Mouse (Mus musculus): ENCODE results near the gene Igsf6. TPM values are rescaled to one million over a fixed set of nuclear protein-coding genes. Genes with fewer than 3 reads are reported as not detected.

Gene Igsf6
- 1.3 and 2.1 TPM in 2 replicates for polyA plus RNA-seq (2015; fragmentation: Nextera tagmentation; extraction: Ambion mirVana)

GRCm38 (mm10) chr7:121074281-121074680, at the start of gene Igsf6:
TSS of gene Igsf6 (minus strand) at chr7:121074572.
- H3K9ac ChIP-seq (replicated peaks; ENCODE audit: low read length) = peak within 1 kb of the TSS; percentile 22; the same call in 1 of the 2 replicates
- H3K36me3 ChIP-seq (ENCODE audit: insufficient read depth, low read length) = peaks cover 32% of the 10 kb centered on the region
- no peak for ATAC-seq (ENCODE audit: low FRiP score, low TSS enrichment)
- H3K4me1 ChIP-seq (ENCODE audit: insufficient read depth, low read length) = peaks cover 12% of the 10 kb centered on the region
- no peaks in the 10 kb centered on the region for H3K27me3 ChIP-seq (ENCODE audit: insufficient read depth, low read length)
- H3K27ac ChIP-seq (ENCODE audit: low read length) = peak within 1 kb of the TSS; percentile 67
- no peaks in the 10 kb centered on the region for H3K9me3 ChIP-seq (ENCODE audit: low read length)
- no peak within 1 kb of the TSS for H3K4me2 ChIP-seq (replicated peaks; ENCODE audit: low read depth, low read length)
- WGBS = 26% methylated on average over 11 of the region's 11 CpGs
- H3K4me3 ChIP-seq (ENCODE audit: low read length) = no peak within 1 kb of the TSS

- 12% methylated on average over 10 of the region's 10 CpGs for WGBS
These were observed 45.9 kb upstream of the Igsf6 start for GRCm38 (mm10) chr7:121120143-121120818.

GRCm38 (mm10) chr7:121111762-121112161, 37.4 kb upstream of the Igsf6 start:
- Histone ChIP-seq H3K4me1 (ENCODE audit: insufficient read depth, low read length) (no peaks in the 10 kb centered on the region), H3K9ac (replicated peaks; ENCODE audit: low read length) (no peak overlapping the region), H3K4me2 (replicated peaks; ENCODE audit: low read depth, low read length) (no peak overlapping the region), H3K27me3 (ENCODE audit: insufficient read depth, low read length) (no peaks in the 10 kb centered on the region), H3K36me3 (ENCODE audit: insufficient read depth, low read length) (no peaks in the 10 kb centered on the region), H3K27ac (ENCODE audit: low read length) (no peak overlapping the region), H3K4me3 (ENCODE audit: low read length) (no peak overlapping the region), H3K9me3 (ENCODE audit: low read length) (no peaks in the 10 kb centered on the region)
- 36% methylated on average over 3 of the region's 3 CpGs for WGBS
- ATAC-seq (ENCODE audit: low FRiP score, low TSS enrichment) = no peak

More at GRCm38 (mm10) chr7:121120143-121120818, 45.9 kb upstream of the Igsf6 start:
- H3K4me3 ChIP-seq (ENCODE audit: low read length) = no peak overlapping the region
- no peak overlapping the region for H3K4me2 ChIP-seq (replicated peaks; ENCODE audit: low read depth, low read length)
- H3K27ac ChIP-seq (ENCODE audit: low read length) = no peak overlapping the region
- H3K9me3 ChIP-seq (ENCODE audit: low read length) = no peaks in the 10 kb centered on the region
- no peaks in the 10 kb centered on the region for H3K27me3 ChIP-seq (ENCODE audit: insufficient read depth, low read length)
- H3K4me1 ChIP-seq (ENCODE audit: insufficient read depth, low read length) = no peaks in the 10 kb centered on the region
- H3K36me3 ChIP-seq (ENCODE audit: insufficient read depth, low read length) = no peaks in the 10 kb centered on the region
- no peak overlapping the region for H3K9ac ChIP-seq (replicated peaks; ENCODE audit: low read length)
- ATAC-seq (ENCODE audit: low FRiP score, low TSS enrichment) = peak; percentile 75

- Histone ChIP-seq H3K36me3 (ENCODE audit: insufficient read depth, low read length) (no peaks in the 10 kb centered on the region), H3K9ac (replicated peaks; ENCODE audit: low read length) (no peak overlapping the region), H3K27ac (ENCODE audit: low read length) (no peak overlapping the region), H3K4me2 (replicated peaks; ENCODE audit: low read depth, low read length) (no peak overlapping the region), H3K9me3 (ENCODE audit: low read length) (no peaks in the 10 kb centered on the region), H3K4me1 (ENCODE audit: insufficient read depth, low read length) (no peaks in the 10 kb centered on the region), H3K4me3 (ENCODE audit: low read length) (no peak overlapping the region), H3K27me3 (ENCODE audit: insufficient read depth, low read length) (no peaks in the 10 kb centered on the region)
- ATAC-seq (ENCODE audit: low FRiP score, low TSS enrichment) = no peak
- WGBS = 10% methylated on average over 3 of the region's 3 CpGs
These were observed 36.9 kb upstream of the Igsf6 start for GRCm38 (mm10) chr7:121111321-121111720.

GRCm38 (mm10) chr7:121107851-121108250, 33.5 kb upstream of the Igsf6 start:
- no peaks in the 10 kb centered on the region for H3K9me3 ChIP-seq (ENCODE audit: low read length)
- ATAC-seq (ENCODE audit: low FRiP score, low TSS enrichment) = no peak
- no peaks in the 10 kb centered on the region for H3K4me1 ChIP-seq (ENCODE audit: insufficient read depth, low read length)
- no peak overlapping the region for H3K4me2 ChIP-seq (replicated peaks; ENCODE audit: low read depth, low read length)
- no peak overlapping the region for H3K27ac ChIP-seq (ENCODE audit: low read length)
- H3K36me3 ChIP-seq (ENCODE audit: insufficient read depth, low read length) = no peaks in the 10 kb centered on the region
- H3K4me3 ChIP-seq (ENCODE audit: low read length) = no peak overlapping the region
- no peak overlapping the region for H3K9ac ChIP-seq (replicated peaks; ENCODE audit: low read length)
- no peaks in the 10 kb centered on the region for H3K27me3 ChIP-seq (ENCODE audit: insufficient read depth, low read length)
- WGBS = 44% methylated on average over 3 of the region's 3 CpGs

- no peaks in the 10 kb centered on the region for H3K36me3 ChIP-seq (ENCODE audit: insufficient read depth, low read length)
- no peaks in the 10 kb centered on the region for H3K27me3 ChIP-seq (ENCODE audit: insufficient read depth, low read length)
- H3K9me3 ChIP-seq (ENCODE audit: low read length) = no peaks in the 10 kb centered on the region
- no peak overlapping the region for H3K27ac ChIP-seq (ENCODE audit: low read length)
- no peak for ATAC-seq (ENCODE audit: low FRiP score, low TSS enrichment)
- no peak overlapping the region for H3K4me3 ChIP-seq (ENCODE audit: low read length)
- H3K4me2 ChIP-seq (replicated peaks; ENCODE audit: low read depth, low read length) = no peak overlapping the region
- 75% methylated on average over 10 of the region's 10 CpGs for WGBS
- no peak overlapping the region for H3K9ac ChIP-seq (replicated peaks; ENCODE audit: low read length)
- no peaks in the 10 kb centered on the region for H3K4me1 ChIP-seq (ENCODE audit: insufficient read depth, low read length)
These were observed 24.4 kb upstream of the Igsf6 start for GRCm38 (mm10) chr7:121098614-121099389.

GRCm38 (mm10) chr7:121093026-121093425, 18.7 kb upstream of the Igsf6 start:
- no peak overlapping the region for H3K9ac ChIP-seq (replicated peaks; ENCODE audit: low read length)
- no peaks in the 10 kb centered on the region for H3K9me3 ChIP-seq (ENCODE audit: low read length)
- H3K36me3 ChIP-seq (ENCODE audit: insufficient read depth, low read length) = no peaks in the 10 kb centered on the region
- no peak overlapping the region for H3K4me3 ChIP-seq (ENCODE audit: low read length)
- no peaks in the 10 kb centered on the region for H3K4me1 ChIP-seq (ENCODE audit: insufficient read depth, low read length)
- H3K4me2 ChIP-seq (replicated peaks; ENCODE audit: low read depth, low read length) = no peak overlapping the region
- no peaks in the 10 kb centered on the region for H3K27me3 ChIP-seq (ENCODE audit: insufficient read depth, low read length)
- ATAC-seq (ENCODE audit: low FRiP score, low TSS enrichment) = no peak
- WGBS = 37% methylated on average over 4 of the region's 4 CpGs
- no peak overlapping the region for H3K27ac ChIP-seq (ENCODE audit: low read length)

GRCm38 (mm10) chr7:121090748-121091147, 16.4 kb upstream of the Igsf6 start:
- WGBS = 80% methylated on average over 7 of the region's 7 CpGs
- Histone ChIP-seq H3K4me3 (ENCODE audit: low read length) (no peak overlapping the region), H3K27me3 (ENCODE audit: insufficient read depth, low read length) (no peaks in the 10 kb centered on the region), H3K9ac (replicated peaks; ENCODE audit: low read length) (no peak overlapping the region), H3K36me3 (ENCODE audit: insufficient read depth, low read length) (no peaks in the 10 kb centered on the region), H3K4me2 (replicated peaks; ENCODE audit: low read depth, low read length) (no peak overlapping the region), H3K4me1 (ENCODE audit: insufficient read depth, low read length) (no peaks in the 10 kb centered on the region), H3K9me3 (ENCODE audit: low read length) (no peaks in the 10 kb centered on the region), H3K27ac (ENCODE audit: low read length) (no peak overlapping the region)
- ATAC-seq (ENCODE audit: low FRiP score, low TSS enrichment) = no peak

GRCm38 (mm10) chr7:121088745-121089144, 14.4 kb upstream of the Igsf6 start:
- Histone ChIP-seq H3K27me3 (ENCODE audit: insufficient read depth, low read length) (no peaks in the 10 kb centered on the region), H3K4me1 (ENCODE audit: insufficient read depth, low read length) (no peaks in the 10 kb centered on the region), H3K27ac (ENCODE audit: low read length) (no peak overlapping the region), H3K36me3 (ENCODE audit: insufficient read depth, low read length) (no peaks in the 10 kb centered on the region), H3K4me2 (replicated peaks; ENCODE audit: low read depth, low read length) (no peak overlapping the region), H3K9me3 (ENCODE audit: low read length) (no peaks in the 10 kb centered on the region), H3K9ac (replicated peaks; ENCODE audit: low read length) (no peak overlapping the region), H3K4me3 (ENCODE audit: low read length) (no peak overlapping the region)
- 75% methylated on average over 5 of the region's 5 CpGs for WGBS
- ATAC-seq (ENCODE audit: low FRiP score, low TSS enrichment) = no peak

- Histone ChIP-seq H3K9ac (replicated peaks; ENCODE audit: low read length) (no peak overlapping the region), H3K36me3 (ENCODE audit: insufficient read depth, low read length) (no peaks in the 10 kb centered on the region; the same call in 1 of the 2 replicates), H3K4me2 (replicated peaks; ENCODE audit: low read depth, low read length) (no peak overlapping the region), H3K4me3 (ENCODE audit: low read length) (no peak overlapping the region), H3K9me3 (ENCODE audit: low read length) (no peaks in the 10 kb centered on the region), H3K4me1 (ENCODE audit: insufficient read depth, low read length) (no peaks in the 10 kb centered on the region), H3K27ac (ENCODE audit: low read length) (no peak overlapping the region), H3K27me3 (ENCODE audit: insufficient read depth, low read length) (no peaks in the 10 kb centered on the region)
- ATAC-seq (ENCODE audit: low FRiP score, low TSS enrichment) = no peak
- WGBS = 27% methylated on average over 4 of the region's 4 CpGs
These were observed 11.1 kb upstream of the Igsf6 start for GRCm38 (mm10) chr7:121085500-121085899.

Measured in kidney, embryonic 16.5 days (tissue).